Comparison of ENCODE assay signal across 25 mouse cellular contexts in genomic region chr2:84343756-84344155, GRCm38 (mm10).
"Had no signal": no experiment of that assay in that cellular context is flagged by ENCODE, and none has a peak within 500 bp of the region (broad histone marks: within the 10 kb centered on the region; RNA-seq: fewer than 3 reads in every experiment).

No protein-coding gene starts in this region.

- DNase-seq: gastrocnemius, adult 2 months; gastrocnemius, postnatal 10 days; gastrocnemius, postnatal 25 days; heart, adult 18-20 months; heart, postnatal 10 days; kidney, adult 11 months; kidney, adult 2 months; kidney, adult 9 months; kidney, postnatal 14 days; kidney, postnatal 36 days; layer of hippocampus, adult 9-11 months; layer of hippocampus, postnatal 36 days; left cerebral cortex, postnatal 4 days had no signal

- H3K9me3 ChIP-seq: heart, embryonic 10.5 days; heart, embryonic 12.5 days; hindbrain, embryonic 13.5 days; hindbrain, embryonic 15.5 days; kidney, embryonic 15.5 days; limb, embryonic 13.5 days; limb, embryonic 15.5 days; liver, embryonic 12.5 days had no signal

- ATAC-seq: hindbrain, postnatal 0 days; intestine, embryonic 16.5 days; liver, embryonic 12.5 days had no signal

- H3K27me3 ChIP-seq: heart, embryonic 12.5 days; hindbrain, embryonic 13.5 days; hindbrain, embryonic 15.5 days; kidney, embryonic 15.5 days; limb, embryonic 13.5 days; limb, embryonic 15.5 days; liver, embryonic 12.5 days had no signal

- H3K4me2 ChIP-seq: heart, embryonic 12.5 days; hindbrain, embryonic 13.5 days; hindbrain, embryonic 15.5 days; kidney, embryonic 15.5 days; limb, embryonic 13.5 days; limb, embryonic 15.5 days; liver, embryonic 12.5 days had no signal

- H3K36me3 ChIP-seq: hindbrain, embryonic 13.5 days; hindbrain, embryonic 15.5 days; limb, embryonic 13.5 days; limb, embryonic 15.5 days had no signal

- H3K4me3 ChIP-seq: gastrocnemius, adult 2 months; heart, embryonic 10.5 days; heart, embryonic 12.5 days; hindbrain, embryonic 13.5 days; hindbrain, embryonic 15.5 days; kidney, embryonic 15.5 days; limb, embryonic 13.5 days; limb, embryonic 15.5 days; liver, embryonic 12.5 days had no signal

- H3K9ac ChIP-seq: heart, embryonic 12.5 days; hindbrain, embryonic 13.5 days; hindbrain, embryonic 15.5 days; kidney, embryonic 15.5 days; limb, embryonic 13.5 days; limb, embryonic 15.5 days; liver, embryonic 12.5 days; liver, embryonic 14.5 days had no signal

- H3K4me1 ChIP-seq: heart, embryonic 10.5 days; hindbrain, embryonic 13.5 days; hindbrain, embryonic 15.5 days; kidney, embryonic 15.5 days; limb, embryonic 13.5 days; limb, embryonic 15.5 days; liver, embryonic 12.5 days had no signal

- H3K27ac ChIP-seq: gastrocnemius, adult 2 months; heart, embryonic 10.5 days; hindbrain, embryonic 13.5 days; hindbrain, embryonic 15.5 days; hindbrain, postnatal 0 days; kidney, embryonic 15.5 days; kidney, postnatal 0 days; limb, embryonic 13.5 days; limb, embryonic 15.5 days; liver, embryonic 12.5 days; liver, embryonic 14.5 days had no signal
